Mouse (Mus musculus) urinary bladder, postnatal 10 days (tissue): Measurements from ENCODE around the gene Xk.
"Not testable (repeated sequence)": the region's sequence is repeated elsewhere in the genome, so short reads cannot be mapped to it uniquely, and the experiment has no call there.

Experiments used
- DNase-seq: peaks from one replicate; pipeline ENCODE4 v3.0.0; 2022; ENCODE audit warnings: low spot score

The Xk gene

GRCm38 (mm10) chrX:9272460-9273361 is at the start of gene Xk:
Xk (plus strand) TSS chrX:9272756.
- DNase-seq = no peak

- DNase-seq = no peak
Observed at GRCm38 (mm10) chrX:9227105-9227504, 45.5 kb upstream of the Xk start.

GRCm38 (mm10) chrX:9240737-9241591 is 31.6 kb upstream of the Xk start:
- no peak for DNase-seq

DNA sequence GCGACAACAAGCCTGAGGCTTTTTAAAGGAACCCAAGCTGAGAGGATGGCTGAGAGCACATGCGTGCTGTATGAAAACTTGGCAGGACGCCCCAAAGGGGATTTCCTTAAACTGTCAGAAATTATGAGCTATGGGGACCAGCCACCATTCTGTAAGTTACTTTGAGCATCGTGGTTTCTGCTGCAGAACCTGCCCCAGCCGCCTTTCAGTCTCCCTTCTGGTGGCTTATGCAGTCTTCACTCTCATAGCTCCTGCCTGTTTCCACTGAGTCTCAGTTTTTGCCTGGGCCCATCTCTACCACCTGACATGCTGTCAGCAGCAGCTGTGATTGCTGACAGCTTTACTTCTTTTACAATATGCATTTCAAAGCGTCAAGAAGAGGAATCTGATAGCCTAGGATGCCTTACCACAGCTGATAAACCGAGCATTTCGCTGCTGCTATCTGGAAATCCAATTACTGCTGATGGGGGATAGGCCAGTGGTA is 29.1 kb upstream of the Xk start:
- DNase-seq = no peak

DNA sequence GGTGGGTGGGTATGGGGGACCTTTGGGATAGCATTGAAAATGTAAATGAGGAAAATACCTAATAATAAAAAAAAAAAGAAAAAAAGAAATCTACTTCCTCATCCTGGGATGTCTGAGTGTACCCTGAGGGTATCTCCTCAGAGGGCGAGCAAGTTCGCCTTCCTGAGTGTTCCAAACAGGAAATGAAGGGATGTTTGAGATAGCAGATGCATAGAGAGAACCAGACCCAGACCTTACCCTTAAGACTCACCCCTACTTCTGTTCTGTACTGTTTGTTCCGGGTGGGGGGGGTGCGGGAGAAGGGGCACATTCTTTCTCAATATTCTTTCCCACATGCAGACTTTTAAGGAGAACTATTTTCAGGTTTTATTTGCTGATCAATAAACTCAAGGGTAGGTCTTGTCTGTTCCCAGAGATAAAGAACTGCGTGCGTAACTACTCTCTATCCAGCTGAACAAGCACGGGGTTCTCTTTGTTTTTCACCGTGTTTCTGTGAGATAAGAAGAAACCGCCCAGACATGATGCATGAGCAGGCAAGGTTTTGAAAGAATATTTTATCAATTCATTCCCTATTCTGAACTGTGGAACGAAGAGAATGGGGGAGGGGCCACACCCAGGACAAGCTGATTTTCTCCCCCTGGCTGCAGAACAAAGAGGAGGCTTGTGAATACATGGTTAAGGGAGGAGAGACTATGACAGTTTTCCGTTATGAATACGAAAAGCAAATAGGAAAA is 27.8 kb upstream of the Xk start:
- DNase-seq = no peak

- no peak for DNase-seq
Observed at GRCm38 (mm10) chrX:9248911-9249310, 23.6 kb upstream of the Xk start.

DNA sequence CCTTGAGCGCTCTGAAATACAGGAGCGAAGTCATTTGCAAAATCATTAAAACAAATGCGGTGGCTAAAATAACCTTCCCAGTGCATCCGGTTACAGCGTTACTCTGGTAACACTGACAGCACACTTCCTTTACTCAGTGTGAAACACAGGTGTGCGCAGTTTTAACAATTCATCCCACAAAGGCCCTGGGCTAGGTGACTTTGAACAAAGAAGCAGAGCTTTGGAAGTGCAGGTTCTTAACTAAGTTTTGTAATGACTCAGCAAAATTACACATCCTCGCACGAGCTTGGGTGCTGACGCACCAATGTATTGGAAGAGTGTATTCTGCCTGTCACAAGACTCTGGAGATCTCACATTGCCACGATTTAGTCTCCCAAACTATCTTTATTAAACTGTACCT is 18.6 kb upstream of the Xk start:
- no peak for DNase-seq

- DNase-seq = no peak
Observed at GRCm38 (mm10) chrX:9254901-9255300, 17.7 kb upstream of the Xk start.

- no peak for DNase-seq
Observed at GRCm38 (mm10) chrX:9256766-9257165, 15.8 kb upstream of the Xk start, which contains the start of gene Gm14862. Gm14862 (minus strand) TSS chrX:9256899.

DNA sequence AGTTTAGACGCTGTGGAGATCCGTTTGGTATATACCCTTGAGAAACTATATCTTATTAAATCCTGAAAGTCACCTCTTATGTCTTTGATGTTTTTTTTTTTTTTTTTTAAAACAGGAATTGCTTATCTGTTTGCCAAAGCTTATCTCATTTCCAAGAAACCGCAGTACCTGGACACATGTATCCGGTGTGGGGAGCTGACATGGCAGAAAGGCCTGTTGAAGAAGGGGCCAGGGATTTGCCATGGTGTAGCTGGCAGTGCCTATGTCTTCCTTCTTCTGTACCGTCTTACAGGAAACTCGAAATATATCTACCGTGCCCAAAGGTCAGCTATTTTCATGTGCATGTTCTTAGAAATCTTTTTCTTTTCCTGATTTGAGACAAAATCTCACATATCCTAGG is 14.7 kb upstream of the Xk start:
- no peak for DNase-seq

GRCm38 (mm10) chrX:9259267-9259666 is 13.3 kb upstream of the Xk start:
- DNase-seq = no peak

- no peak for DNase-seq
Observed at GRCm38 (mm10) chrX:9271112-9271511, 1.4 kb upstream of the Xk start.

DNA sequence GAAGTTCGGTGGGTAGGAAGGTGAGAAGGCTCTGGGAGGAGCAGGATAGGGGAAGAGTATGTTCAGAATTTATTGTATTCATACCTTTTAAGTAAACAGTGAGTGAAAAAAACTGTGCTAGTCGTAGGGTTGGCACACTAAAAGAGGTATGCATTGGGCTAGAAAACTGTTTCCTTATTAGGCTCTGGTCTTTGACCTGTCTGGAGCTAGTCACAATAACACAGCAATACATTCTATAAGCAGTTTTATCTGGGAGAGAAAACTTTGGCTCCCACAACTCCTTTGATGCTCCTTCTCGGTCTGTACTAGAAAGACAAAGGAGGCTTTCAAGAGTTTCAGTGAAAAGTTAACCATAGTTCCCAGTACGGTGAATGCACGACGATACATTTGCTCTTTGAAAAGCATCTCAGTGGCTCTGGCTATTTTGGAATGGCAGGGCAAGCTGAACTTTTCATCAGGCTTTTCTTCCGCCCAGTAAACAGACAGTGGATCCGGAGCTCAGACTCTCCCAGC is 553 bp upstream of the Xk start:
- DNase-seq = no peak

DNA sequence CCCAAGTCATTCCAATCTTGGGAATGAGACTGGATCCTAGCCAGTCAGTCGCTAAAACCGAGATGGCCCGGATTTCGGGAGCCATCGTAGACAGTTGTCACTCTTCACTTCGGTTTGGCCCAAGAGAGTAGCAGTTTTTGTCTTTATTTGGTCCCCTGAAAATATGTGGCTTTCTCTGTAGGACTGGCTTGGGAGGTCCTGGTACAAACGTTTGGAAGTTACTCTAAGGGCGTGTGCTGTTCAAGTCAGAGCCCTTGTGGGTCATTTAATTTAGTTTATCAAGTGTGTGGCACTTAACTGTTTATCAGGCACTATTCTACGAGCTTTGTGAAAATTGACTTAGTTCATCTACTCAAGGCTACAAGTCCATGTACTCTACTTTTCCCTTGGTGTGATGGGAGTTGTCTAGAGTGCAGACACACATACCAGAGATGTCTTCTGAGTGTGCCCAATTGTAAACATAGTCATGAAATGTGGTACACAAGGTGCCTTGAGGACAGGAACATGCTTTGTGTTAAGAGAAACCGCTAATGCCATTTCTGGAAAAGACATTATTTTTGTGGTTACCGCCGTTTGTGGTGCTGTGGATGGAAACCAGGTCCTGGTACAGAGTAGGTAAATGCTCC is 934 bp downstream of the Xk start:
- no peak for DNase-seq

GRCm38 (mm10) chrX:9274321-9274720 is 1.8 kb downstream of the Xk start:
- no peak for DNase-seq

DNA sequence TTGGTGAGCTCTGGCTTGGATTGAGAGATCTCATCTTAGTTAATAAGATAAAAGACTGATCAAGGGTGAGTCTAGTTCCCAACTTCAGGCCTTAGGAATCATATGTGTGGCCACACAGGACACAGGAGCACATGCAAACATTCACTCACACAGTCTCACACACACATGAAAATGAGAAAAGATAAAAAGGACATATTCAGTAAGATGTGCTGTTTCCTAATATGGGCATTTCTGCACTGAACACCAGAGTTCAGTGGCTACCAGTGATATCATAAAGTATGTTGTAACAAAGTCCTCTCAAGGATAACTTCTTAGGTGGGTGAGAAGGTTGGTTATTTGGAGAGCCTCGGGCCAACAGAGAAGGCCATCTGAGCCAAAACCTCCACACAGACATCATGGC is 10.9 kb downstream of the Xk start, which contains the start of gene H2al1m:
H2al1m (plus strand) TSS at position 301 of the 400 bp plus-strand sequence.
- DNase-seq = not testable (repeated sequence)

DNA sequence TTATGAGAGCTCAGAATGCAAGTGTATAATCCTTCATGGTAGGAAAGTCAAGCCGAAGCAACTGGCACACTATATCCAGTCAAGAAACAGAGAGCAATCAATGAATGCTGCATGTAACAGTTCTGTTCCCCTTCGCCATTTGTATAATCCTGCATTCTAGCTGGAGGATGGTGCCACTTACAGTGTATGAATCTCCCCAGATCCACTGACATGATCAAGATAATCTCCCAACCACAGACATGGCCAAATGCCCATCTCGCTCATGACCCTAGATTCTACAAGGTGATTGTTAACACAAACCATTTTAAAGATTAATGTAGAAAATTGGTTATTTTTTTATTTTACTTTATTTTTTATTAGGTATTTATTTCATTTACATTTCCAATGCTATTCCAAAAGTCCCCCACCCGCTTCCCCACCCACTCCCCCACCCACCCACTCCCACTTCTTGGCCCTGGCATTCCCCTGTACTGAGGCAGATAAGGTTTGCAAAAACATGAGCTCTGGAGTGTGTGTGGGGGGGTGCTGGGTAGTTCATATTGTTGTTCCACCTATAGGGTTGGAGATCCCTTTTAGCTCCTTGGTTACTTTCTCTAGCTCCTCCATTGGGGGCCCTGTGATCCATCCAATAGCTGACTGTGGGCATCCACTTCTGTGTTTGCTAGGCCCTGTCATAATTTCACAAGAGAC is 20.7 kb downstream of the Xk start:
- not testable (repeated sequence) for DNase-seq

DNA sequence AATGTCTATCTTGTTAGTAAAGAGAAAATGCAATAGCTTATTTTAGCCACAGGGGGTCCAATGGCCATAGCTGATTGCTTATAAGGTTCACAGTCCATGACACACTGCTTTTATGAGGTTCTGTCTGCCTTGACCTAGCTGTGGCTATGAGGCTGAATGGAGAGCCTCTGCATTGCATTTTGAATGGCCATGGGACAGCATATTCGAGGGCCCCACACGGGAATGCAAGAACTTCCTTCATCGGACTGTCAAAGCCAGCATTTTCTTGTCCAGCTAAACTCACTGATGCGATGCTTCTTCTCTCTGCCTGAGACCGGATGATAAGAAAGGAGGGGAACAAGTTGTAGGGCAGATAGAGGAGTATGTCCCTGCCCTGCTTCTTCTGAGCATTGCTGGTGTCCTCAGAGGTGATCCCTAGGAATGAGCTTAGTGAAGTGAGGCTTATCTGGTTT is 25.9 kb downstream of the Xk start:
- no peak for DNase-seq

DNA sequence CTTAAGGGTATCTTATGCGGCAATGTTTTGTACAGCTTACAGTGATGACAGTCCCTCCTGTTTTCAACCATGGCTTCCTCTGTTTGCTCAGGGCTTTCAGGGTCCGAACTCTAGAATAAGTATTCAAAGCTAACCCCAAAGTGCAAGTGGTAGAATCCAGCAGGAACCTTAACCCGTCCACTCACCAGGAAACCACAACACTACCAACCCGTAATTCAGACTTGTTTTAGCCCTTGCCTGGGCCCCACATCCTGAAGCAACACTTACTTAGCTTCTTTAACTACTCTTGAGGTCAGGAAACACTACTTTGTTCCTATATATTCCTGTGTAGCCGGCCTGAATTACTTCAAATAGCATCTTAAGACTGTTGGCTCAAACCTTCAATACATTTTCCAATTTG is 30.2 kb downstream of the Xk start:
- DNase-seq = no peak

DNA sequence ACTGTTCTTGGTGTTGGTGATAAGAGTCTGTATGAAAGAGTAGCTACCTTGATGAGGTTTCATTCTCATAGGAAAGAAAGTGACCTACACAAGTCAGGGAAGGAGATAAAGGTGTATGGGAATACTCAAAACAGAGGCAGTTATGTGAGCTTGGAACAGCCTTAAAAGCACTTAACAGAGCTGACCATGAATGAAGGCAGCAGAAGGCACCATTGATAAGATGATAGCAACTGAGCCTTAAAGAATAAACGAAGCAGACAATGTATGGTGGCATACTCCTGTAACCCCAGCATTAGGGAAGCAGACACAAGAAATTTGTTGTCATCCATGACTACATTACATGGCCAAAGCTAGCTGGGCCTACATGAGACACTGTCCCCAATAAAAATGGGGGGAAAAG is 30.9 kb downstream of the Xk start:
- no peak for DNase-seq

GRCm38 (mm10) chrX:9316457-9316856 is 43.9 kb downstream of the Xk start:
- DNase-seq = not testable (repeated sequence)
